Mouse (Mus musculus) heart, adult 2 months (tissue): ENCODE measurements around the gene Il9r. TPM values are rescaled to one million over a fixed set of nuclear protein-coding genes. Genes with fewer than 3 reads are reported as not detected.

Source experiments
- DNase-seq, 2 experiments: peaks; one replicate each; pipeline ENCODE4 v3.0.0; 2021
- H3K27ac ChIP-seq: fragments of 200-600 bp; 2 replicates; pipeline ENCODE4 v1.8.1; 2022
- H3K27me3 ChIP-seq: fragments of 200-500 bp; 2 replicates; pipeline ENCODE4 v1.6.1; 2012; ENCODE audit warnings: mild to moderate bottlenecking, low read length, inconsistent platforms, mixed read lengths; ENCODE audit not compliant: control insufficient read depth, insufficient read depth
- H3K36me3 ChIP-seq: fragments of 200-500 bp; 2 replicates; pipeline ENCODE4 v1.6.1; 2012; ENCODE audit warnings: low read length, inconsistent platforms; ENCODE audit not compliant: control insufficient read depth, insufficient read depth
- H3K4me1 ChIP-seq: fragments of 200-500 bp; 2 replicates; pipeline ENCODE4 v1.6.1; 2011; ENCODE audit warnings: low read length; ENCODE audit not compliant: control insufficient read depth, insufficient read depth
- H3K4me3 ChIP-seq: fragments of 200-600 bp; 2 replicates; pipeline ENCODE4 v1.8.1; 2022
- H3K79me2 ChIP-seq: fragments of 200-500 bp; replicated peaks from 2 replicates; pipeline ENCODE4 v1.6.1; 2012; ENCODE audit warnings: mild to moderate bottlenecking, inconsistent platforms, low read length, moderate library complexity, mixed read lengths; ENCODE audit not compliant: control insufficient read depth, insufficient read depth
- H3K9ac ChIP-seq: fragments of 200-500 bp; 2 replicates; pipeline ENCODE4 v1.6.1; 2012; ENCODE audit warnings: low read depth, mild to moderate bottlenecking, control low read depth, inconsistent platforms, low read length, mixed read lengths
- CTCF ChIP-seq: fragments of 200-600 bp; IDR thresholded peaks from 2 replicates; pipeline ENCODE4 v1.8.1; 2022; ENCODE audit warnings: antibody characterized with exemption, mild to moderate bottlenecking, moderate library complexity
- EP300 ChIP-seq: fragments of 200-500 bp; IDR thresholded peaks from 2 replicates; pipeline ENCODE4 v1.6.1; 2011; ENCODE audit warnings: low read depth, low read length, control low read depth; ENCODE audit not compliant: insufficient read depth
- POLR2A ChIP-seq: fragments of 200-500 bp; IDR thresholded peaks from 2 replicates; pipeline ENCODE4 v1.6.1; 2011; ENCODE audit warnings: mild to moderate bottlenecking, low read depth, low read length, control low read depth; ENCODE audit not compliant: insufficient read depth
- WGBS: fragments of 180-500 bp; shearing (Covaris S2); methylation state at CpG from one replicate; pipeline ENCODE4 v1.1.7; 2018; 5-methylcytosine and 5-hydroxymethylcytosine counted together
- intact Hi-C: fragments of 180-260 bp; cut with DNase I; formaldehyde crosslinking; loops from one replicate; pipeline ENCODE4 v1.15.1; 2025
- polyA plus RNA-seq: library from polyadenylated mRNA; depleted of rRNA; stranded (reverse); fragments of >200 nt; gene quantifications from 2 replicates; pipeline ENCODE4 v1.2.3, GENCODE M21; 2012
- total RNA-seq, 2 experiments: library from RNA; stranded (reverse); gene quantifications; 2 replicates each; pipeline ENCODE4 v1.2.3; 2021

Gene Il9r
- total and polyA plus RNA-seq, 3 experiments = 0.37 TPM; not detected in 2

DNA sequence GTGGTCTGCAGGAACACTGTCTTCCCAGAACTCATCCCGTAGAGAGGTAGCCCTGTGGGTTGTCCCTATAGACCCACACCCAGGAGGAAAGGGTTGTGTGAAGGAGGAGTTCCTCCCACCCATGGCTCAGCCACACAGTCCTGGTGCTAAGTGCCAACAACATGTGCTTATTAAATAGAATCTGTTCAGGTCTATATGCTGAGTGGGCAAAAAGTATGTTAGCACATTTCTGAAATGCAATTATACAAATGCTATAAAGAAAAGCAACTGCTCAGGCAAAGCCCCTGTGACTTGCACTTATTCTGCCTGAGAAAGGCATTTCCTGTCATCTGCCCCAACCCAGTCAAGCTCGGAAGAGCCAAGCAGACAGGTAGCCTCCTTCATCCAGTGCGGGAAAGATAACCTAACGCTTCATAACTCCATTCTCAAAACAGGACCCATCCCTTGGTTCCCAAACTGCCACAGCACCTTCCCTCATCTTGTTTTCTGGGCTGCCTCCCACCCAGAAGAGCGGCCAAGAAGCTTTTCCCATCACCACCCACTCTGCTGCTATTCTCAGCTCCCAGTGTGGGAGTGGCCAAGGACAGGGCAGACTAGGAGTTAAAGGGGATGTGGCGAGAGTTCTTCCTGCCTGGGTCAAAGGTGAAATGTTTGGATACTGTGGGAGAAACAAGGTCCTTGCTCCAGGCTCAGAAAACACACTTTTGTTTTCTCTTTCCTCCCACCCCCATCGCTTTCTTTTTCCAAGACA is 43.3 kb upstream of the Il9r start:
- WGBS = 38% methylated on average over 7 of the region's 7 CpGs
- Histone ChIP-seq H3K27me3 (no peaks in the 10 kb centered on the region), H3K4me1 (peaks cover 8% of the 10 kb centered on the region), H3K4me3 (no peak overlapping the region), H3K79me2 (no peaks in the 10 kb centered on the region), H3K9ac (no peak overlapping the region), H3K36me3 (no peaks in the 10 kb centered on the region), H3K27ac (peak overlapping the region; percentile 39)
- no peak for DNase-seq
- intact Hi-C loops = no loop called here
- no peak for TF ChIP-seq POLR2A
- no peak for TF ChIP-seq CTCF
- TF ChIP-seq EP300 = no peak

DNA sequence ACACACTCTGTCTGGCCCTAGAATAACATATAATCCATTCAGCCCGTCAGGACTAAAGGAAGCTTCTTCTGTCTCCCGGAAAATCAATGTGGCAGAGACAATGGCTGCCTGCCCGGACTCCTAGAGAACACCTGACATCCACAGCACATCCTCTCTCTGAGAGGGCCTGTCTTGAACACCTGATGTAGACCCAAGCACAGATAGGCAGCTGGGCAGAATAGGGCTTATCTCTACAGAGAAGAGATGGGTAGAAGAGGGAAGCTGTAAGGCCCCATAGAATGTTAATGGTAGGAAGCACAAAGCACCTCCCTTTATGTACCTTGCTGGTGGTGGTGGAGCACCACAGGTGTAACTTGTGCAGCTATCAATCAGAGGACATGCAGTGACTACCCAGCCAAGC is 42.1 kb upstream of the Il9r start:
- H3K4me3 ChIP-seq = no peak overlapping the region
- peaks cover 9% of the 10 kb centered on the region for H3K4me1 ChIP-seq
- no peaks in the 10 kb centered on the region for H3K79me2 ChIP-seq
- intact Hi-C loops = no loop called here
- TF ChIP-seq POLR2A = no peak
- no peak for TF ChIP-seq EP300
- TF ChIP-seq CTCF = no peak
- H3K27ac ChIP-seq = no peak overlapping the region
- H3K27me3 ChIP-seq = no peaks in the 10 kb centered on the region
- H3K36me3 ChIP-seq = no peaks in the 10 kb centered on the region
- H3K9ac ChIP-seq = no peak overlapping the region
- no peak for DNase-seq
- WGBS = 81% methylated on average over 3 of the region's 3 CpGs

DNA sequence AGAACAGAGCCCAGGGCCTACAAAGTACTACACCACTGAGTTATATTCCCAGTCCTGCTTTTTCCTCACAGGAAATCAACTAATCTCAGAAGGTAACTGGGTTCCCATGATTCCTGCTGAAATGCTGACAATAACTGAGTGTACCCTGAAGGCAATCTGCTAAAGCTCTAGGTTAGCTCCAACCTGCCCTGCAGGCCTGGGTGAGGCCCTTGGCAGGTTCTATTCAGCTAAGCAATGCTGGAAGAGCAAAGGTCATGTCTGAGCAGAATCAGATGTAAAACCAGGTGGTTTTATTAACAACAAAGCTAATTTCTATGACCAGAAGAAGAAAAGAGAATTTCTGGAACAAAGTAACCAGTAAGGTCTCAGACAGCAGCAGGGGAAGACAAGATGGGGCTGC is 41.3 kb upstream of the Il9r start:
- peaks cover 12% of the 10 kb centered on the region for H3K4me1 ChIP-seq
- TF ChIP-seq CTCF = no peak
- TF ChIP-seq EP300 = no peak
- TF ChIP-seq POLR2A = no peak
- no peak overlapping the region for H3K9ac ChIP-seq
- no peaks in the 10 kb centered on the region for H3K36me3 ChIP-seq
- no peaks in the 10 kb centered on the region for H3K79me2 ChIP-seq
- intact Hi-C loops = no loop called here
- H3K27me3 ChIP-seq = no peaks in the 10 kb centered on the region
- H3K27ac ChIP-seq = no peak overlapping the region
- no peak overlapping the region for H3K4me3 ChIP-seq
- DNase-seq = no peak

DNA sequence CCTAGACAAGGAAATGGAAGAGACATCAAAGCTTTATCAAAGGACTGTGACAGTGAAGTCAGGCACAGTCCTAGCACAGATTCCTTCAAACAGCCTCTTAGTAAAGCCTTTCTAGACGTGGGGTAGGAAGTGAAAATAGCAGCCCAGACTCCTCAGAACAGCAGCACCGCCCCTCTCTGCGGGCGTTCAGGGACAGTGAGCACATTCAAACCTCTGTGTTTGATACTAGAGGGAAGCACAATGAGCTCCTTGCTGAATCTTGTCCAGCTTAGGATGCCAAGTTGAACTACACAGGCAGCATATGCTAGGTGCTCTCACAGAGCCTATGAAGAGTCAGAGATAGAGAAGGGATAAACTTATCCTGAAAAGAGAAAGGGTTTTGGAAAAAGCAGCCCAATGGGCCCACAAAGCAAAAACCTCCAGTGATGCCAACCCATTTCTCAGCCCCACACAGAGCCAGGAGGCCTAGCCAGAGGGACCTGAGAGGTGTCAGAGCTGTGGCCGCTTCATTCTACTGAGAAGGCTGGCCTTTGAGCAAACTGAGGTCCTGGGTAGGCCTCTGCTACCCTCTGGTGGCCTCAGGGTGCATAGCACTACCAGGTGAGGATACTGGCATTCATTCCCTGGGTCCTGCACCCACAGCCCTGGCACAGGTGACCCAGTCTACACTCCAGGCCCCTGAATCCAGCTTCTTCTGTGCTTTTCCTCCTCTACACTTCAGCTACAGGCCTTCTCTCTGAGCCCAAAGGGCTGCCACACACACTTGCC is 38.2 kb upstream of the Il9r start:
- TF ChIP-seq CTCF (no peak), POLR2A (no peak), EP300 (peak; percentile 95)
- Histone ChIP-seq H3K4me1 (peaks cover 8% of the 10 kb centered on the region), H3K27me3 (no peaks in the 10 kb centered on the region), H3K27ac (no peak overlapping the region), H3K79me2 (no peaks in the 10 kb centered on the region), H3K4me3 (no peak overlapping the region), H3K9ac (no peak overlapping the region), H3K36me3 (no peaks in the 10 kb centered on the region)
- peak; percentile 72 to 83 for DNase-seq
- intact Hi-C loops = loop anchor here (1.0 to 5.0 kb wide), 3 partner anchors 21 to 56 kb away; partner anchors contain the start of gene Hbq1b
- 52% methylated on average over 5 of the region's 5 CpGs for WGBS

DNA sequence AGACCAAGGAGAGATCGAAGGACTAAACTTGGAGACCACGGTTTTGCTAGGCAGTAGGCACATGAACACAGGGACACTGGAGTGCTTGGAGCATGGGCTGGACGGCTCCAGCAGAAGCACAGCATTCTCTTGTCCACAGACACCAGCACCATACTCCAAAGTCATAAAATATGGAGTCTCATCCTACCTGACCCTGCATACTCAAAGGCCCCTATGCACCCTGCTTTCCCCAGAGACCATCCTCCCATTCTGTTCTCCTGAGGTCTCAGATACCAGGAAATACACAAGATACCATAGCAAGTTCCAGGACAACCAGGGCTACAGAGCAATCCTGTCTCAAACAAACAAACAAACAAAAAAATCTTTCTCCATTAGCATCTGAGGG is 37.3 kb upstream of the Il9r start:
- 84% methylated on average over 3 of the region's 3 CpGs for WGBS
- TF ChIP-seq POLR2A = no peak
- no peak for TF ChIP-seq EP300
- no peak for TF ChIP-seq CTCF
- intact Hi-C loops = loop anchor here (5.0 kb wide), 1 partner anchor 50 kb away; the partner anchor contains the start of gene Hbq1b
- H3K27ac ChIP-seq = no peak overlapping the region
- DNase-seq = no peak
- H3K36me3 ChIP-seq = no peaks in the 10 kb centered on the region
- no peaks in the 10 kb centered on the region for H3K27me3 ChIP-seq
- no peak overlapping the region for H3K4me3 ChIP-seq
- peaks cover 6% of the 10 kb centered on the region for H3K4me1 ChIP-seq
- H3K9ac ChIP-seq = no peak overlapping the region
- H3K79me2 ChIP-seq = no peaks in the 10 kb centered on the region

DNA sequence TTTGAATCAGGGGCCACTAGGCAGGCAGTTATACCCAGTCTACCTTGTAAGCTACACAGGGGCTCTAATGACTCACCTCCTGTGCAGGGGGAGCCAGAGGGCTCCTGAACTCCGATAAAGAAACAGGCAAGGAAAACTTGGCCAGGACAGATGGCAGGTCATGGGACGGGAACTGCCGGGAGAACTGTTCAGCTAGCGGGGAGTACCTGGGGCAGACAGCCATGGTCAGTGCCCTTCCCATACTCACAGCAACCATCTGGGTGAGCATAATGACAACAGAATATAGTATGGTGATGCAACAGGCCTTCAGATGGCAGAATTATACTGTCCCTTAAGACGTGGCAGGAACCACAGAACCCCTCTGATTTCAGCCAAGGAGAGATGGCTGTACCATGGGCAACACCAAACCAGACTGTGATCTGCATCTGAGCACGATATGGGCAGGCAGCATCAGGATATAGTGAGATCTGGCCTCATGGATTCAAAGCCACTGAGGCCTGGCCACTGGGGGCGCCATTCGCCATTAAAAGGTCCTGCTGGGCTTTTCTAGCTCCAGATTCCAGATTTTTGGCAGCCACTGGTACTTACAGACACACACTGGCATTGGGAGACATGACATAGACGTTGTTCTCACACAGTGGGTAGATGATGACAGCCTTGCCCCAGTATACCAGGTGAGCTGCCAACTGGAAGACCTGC is 36.8 kb upstream of the Il9r start:
- intact Hi-C loops = loop anchor here (5.0 kb wide), 1 partner anchor 50 kb away; the partner anchor contains the start of gene Hbq1b
- no peak overlapping the region for H3K27ac ChIP-seq
- H3K4me3 ChIP-seq = no peak overlapping the region
- no peak overlapping the region for H3K9ac ChIP-seq
- TF ChIP-seq POLR2A (no peak), EP300 (no peak), CTCF (peak; percentile 82)
- H3K36me3 ChIP-seq = no peaks in the 10 kb centered on the region
- 50% methylated on average over 9 of the region's 9 CpGs for WGBS
- H3K4me1 ChIP-seq = peaks cover 6% of the 10 kb centered on the region
- H3K79me2 ChIP-seq = no peaks in the 10 kb centered on the region
- H3K27me3 ChIP-seq = no peaks in the 10 kb centered on the region
- DNase-seq = peak; percentile 48 to 69
